Mouse (Mus musculus) ES-Bruce4 (cell line): Measurements from ENCODE around the gene Klre1. TPM values are rescaled to one million over a fixed set of nuclear protein-coding genes. Genes with fewer than 3 reads are reported as not detected.

Source experiments
- H3K27ac ChIP-seq: 2 replicates; pipeline ENCODE4 v1.5.1; 2012; ENCODE audit warnings: low read length, inconsistent platforms; ENCODE audit not compliant: insufficient read depth
- H3K27me3 ChIP-seq: 2 replicates; pipeline ENCODE4 v1.6.1; 2012; ENCODE audit warnings: mild to moderate bottlenecking, low read length, inconsistent platforms; ENCODE audit not compliant: control insufficient read depth, poor library complexity, insufficient read depth, severe bottlenecking
- H3K36me3 ChIP-seq: 2 replicates; pipeline ENCODE4 v1.6.1; 2012; ENCODE audit warnings: inconsistent platforms, mild to moderate bottlenecking, low read length, moderate library complexity; ENCODE audit not compliant: control insufficient read depth, poor library complexity, insufficient read depth, severe bottlenecking
- H3K4me1 ChIP-seq: one replicate; pipeline ENCODE4 v1.8.1; 2011; ENCODE audit warnings: low read length; ENCODE audit not compliant: control insufficient read depth, insufficient read depth
- H3K4me3 ChIP-seq: 2 replicates; pipeline ENCODE4 v1.5.1; 2011; ENCODE audit warnings: low read depth, mild to moderate bottlenecking, low read length
- H3K9ac ChIP-seq: 2 replicates; pipeline ENCODE4 v1.6.1; 2012; ENCODE audit warnings: low read depth, mild to moderate bottlenecking, inconsistent platforms; ENCODE audit not compliant: poor library complexity, severe bottlenecking
- H3K9me3 ChIP-seq: replicated peaks from 2 replicates; pipeline ENCODE4 v1.6.1; 2012; ENCODE audit warnings: mild to moderate bottlenecking, low read length, inconsistent platforms; ENCODE audit not compliant: control insufficient read depth, poor library complexity, insufficient read depth, severe bottlenecking
- CTCF ChIP-seq: IDR thresholded peaks from one replicate; pipeline ENCODE4 v1.8.1; 2011; ENCODE audit warnings: low read depth, low read length
- EP300 ChIP-seq: IDR thresholded peaks from 2 replicates; pipeline ENCODE4 v1.6.1; 2011; ENCODE audit warnings: low read depth, low read length; ENCODE audit not compliant: insufficient read depth
- POLR2A ChIP-seq: IDR thresholded peaks from one replicate; pipeline ENCODE4 v1.8.1; 2011; ENCODE audit warnings: low read length; ENCODE audit not compliant: insufficient read depth
- polyA plus RNA-seq: library from polyadenylated mRNA; stranded (reverse); fragments of >200 nt; gene quantifications from 2 replicates; pipeline ENCODE4 v1.2.4, GENCODE M21; 2011; ENCODE audit warnings: low read depth; ENCODE audit not compliant: missing spikeins, insufficient read depth, insufficient read length

Klre1 gene
- polyA plus RNA-seq, 1 experiment: not detected

DNA sequence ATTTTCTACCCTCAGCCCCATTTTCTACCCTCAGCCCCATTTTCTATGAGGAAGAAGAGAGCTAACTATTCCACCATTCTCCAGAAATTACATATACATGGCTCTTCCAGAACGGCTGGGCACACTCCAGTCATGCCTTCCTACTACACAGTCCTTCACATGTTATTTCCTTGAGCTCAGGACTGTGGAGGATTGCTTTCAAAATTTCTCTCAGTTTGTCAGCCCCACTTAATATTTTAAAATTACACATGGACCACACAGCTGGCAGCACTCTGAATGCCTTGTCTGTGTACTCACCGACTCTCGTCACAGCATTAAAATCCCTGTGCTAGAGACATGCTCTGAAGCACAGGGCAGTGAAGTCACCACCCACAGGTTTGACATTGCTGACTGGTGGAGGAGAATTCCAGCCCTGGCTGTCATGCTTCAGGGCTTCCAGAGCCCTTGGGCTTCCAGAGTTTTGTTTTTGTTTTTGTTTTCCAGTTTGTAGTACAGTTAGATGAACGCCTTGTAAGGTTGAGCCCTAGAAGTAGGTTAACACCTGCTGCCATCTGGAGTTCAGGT is 43.0 kb upstream of the Klre1 start:
- H3K9me3 ChIP-seq: no peaks in the 10 kb centered on the region
- H3K27ac ChIP-seq: no peak overlapping the region
- H3K4me1 ChIP-seq: no peaks in the 10 kb centered on the region
- H3K9ac ChIP-seq: no peak overlapping the region
- no peak overlapping the region for H3K4me3 ChIP-seq
- no peaks in the 10 kb centered on the region for H3K27me3 ChIP-seq
- H3K36me3 ChIP-seq: peaks cover 11% of the 10 kb centered on the region
- TF ChIP-seq POLR2A (no peak), CTCF (no peak), EP300 (no peak)

DNA sequence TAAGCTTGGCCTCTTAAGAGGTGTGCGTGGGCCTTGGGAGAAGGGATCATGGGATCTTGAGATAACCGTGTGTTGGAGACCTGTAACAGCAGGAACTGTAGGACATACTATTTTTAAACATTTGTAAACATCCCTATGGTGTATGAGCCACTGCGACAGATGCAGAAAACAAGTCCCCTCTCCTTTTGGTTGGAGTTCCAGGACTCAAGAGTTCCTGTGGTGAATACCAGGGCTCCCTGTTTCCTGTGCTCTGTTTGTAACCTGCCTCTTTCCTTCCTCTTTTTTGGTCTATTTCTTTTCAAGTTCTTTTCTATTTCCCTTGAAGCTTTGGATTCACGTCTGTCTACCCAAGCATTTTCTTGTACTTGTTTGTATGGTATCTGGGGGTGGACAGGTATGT is 42.0 kb upstream of the Klre1 start:
- Histone ChIP-seq H3K4me3 (no peak overlapping the region), H3K27ac (no peak overlapping the region), H3K9me3 (no peaks in the 10 kb centered on the region), H3K36me3 (peaks cover 18% of the 10 kb centered on the region), H3K27me3 (no peaks in the 10 kb centered on the region), H3K9ac (no peak overlapping the region), H3K4me1 (no peaks in the 10 kb centered on the region)
- no peak for TF ChIP-seq CTCF
- no peak for TF ChIP-seq POLR2A
- no peak for TF ChIP-seq EP300

DNA sequence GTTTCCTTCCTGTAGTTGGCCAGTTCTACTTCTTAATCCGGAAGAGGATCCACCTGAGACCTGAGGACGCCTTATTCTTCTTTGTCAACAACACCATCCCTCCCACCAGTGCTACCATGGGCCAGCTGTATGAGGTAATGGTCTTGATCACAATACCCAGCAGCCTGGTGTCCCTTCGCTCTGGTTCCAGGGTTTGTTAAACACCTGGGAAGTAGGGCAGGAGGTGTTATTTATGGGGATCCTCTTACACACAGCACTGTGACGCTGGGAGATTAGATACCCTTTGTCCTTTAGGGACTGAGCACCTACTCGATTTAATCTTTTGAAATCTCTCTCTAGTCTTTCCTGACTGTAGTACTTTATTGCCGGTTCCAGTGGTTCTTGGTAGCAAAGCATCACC is 39.1 kb upstream of the Klre1 start:
- H3K4me3 ChIP-seq: no peak overlapping the region
- H3K36me3 ChIP-seq: peaks cover 25% of the 10 kb centered on the region
- no peaks in the 10 kb centered on the region for H3K9me3 ChIP-seq
- no peak for TF ChIP-seq EP300
- TF ChIP-seq CTCF: no peak
- no peak for TF ChIP-seq POLR2A
- no peak overlapping the region for H3K27ac ChIP-seq
- no peaks in the 10 kb centered on the region for H3K27me3 ChIP-seq
- no peaks in the 10 kb centered on the region for H3K4me1 ChIP-seq
- no peak overlapping the region for H3K9ac ChIP-seq

DNA sequence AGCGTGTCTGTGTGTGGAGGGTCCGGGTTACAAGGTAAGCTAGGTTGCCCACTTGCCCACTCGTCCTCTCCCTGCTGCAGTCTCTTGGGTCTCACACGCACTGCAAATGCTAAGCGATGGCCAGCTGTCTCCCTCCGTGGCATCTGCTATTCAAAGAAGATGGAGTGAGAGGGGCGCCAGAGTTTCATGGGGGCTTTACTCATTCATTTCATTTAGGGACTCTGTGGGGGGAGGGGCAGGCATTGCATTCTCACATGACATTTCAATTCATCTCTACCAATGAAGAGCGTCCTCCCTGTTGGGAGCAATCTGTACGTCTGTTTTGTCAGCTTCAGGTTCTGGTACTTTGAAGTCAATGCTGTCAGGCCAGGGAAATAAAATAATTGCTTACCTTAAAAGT is 35.8 kb upstream of the Klre1 start:
- H3K4me3 ChIP-seq: no peak overlapping the region
- H3K27ac ChIP-seq: no peak overlapping the region
- H3K9me3 ChIP-seq: no peaks in the 10 kb centered on the region
- H3K36me3 ChIP-seq: peaks cover 25% of the 10 kb centered on the region
- H3K27me3 ChIP-seq: no peaks in the 10 kb centered on the region
- TF ChIP-seq EP300 (no peak), POLR2A (no peak), CTCF (no peak)
- no peak overlapping the region for H3K9ac ChIP-seq
- H3K4me1 ChIP-seq: no peaks in the 10 kb centered on the region

DNA sequence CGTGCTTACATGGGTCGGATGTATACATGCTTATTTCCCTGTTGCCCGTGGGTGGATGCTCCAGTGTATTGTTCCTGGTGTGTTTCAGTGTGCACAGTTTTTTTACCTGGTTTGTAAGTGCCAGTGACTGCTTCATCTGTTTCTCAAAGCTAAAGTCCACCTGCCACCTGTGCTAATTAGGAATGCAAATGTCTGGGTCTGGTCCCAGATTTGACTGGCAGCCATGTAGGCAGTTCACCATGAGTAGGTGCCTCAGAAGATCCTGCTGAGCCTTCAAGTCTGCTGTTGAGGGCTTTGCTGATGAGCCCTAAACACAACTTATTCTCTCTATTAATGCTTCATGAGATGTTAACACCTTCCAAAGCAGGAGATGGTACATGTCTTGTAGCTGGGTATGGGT is 35.2 kb upstream of the Klre1 start:
- Histone ChIP-seq H3K4me3 (no peak overlapping the region), H3K9ac (no peak overlapping the region), H3K27me3 (no peaks in the 10 kb centered on the region), H3K27ac (no peak overlapping the region), H3K9me3 (no peaks in the 10 kb centered on the region), H3K36me3 (peaks cover 25% of the 10 kb centered on the region), H3K4me1 (no peaks in the 10 kb centered on the region)
- TF ChIP-seq CTCF (no peak), POLR2A (no peak), EP300 (no peak)

DNA sequence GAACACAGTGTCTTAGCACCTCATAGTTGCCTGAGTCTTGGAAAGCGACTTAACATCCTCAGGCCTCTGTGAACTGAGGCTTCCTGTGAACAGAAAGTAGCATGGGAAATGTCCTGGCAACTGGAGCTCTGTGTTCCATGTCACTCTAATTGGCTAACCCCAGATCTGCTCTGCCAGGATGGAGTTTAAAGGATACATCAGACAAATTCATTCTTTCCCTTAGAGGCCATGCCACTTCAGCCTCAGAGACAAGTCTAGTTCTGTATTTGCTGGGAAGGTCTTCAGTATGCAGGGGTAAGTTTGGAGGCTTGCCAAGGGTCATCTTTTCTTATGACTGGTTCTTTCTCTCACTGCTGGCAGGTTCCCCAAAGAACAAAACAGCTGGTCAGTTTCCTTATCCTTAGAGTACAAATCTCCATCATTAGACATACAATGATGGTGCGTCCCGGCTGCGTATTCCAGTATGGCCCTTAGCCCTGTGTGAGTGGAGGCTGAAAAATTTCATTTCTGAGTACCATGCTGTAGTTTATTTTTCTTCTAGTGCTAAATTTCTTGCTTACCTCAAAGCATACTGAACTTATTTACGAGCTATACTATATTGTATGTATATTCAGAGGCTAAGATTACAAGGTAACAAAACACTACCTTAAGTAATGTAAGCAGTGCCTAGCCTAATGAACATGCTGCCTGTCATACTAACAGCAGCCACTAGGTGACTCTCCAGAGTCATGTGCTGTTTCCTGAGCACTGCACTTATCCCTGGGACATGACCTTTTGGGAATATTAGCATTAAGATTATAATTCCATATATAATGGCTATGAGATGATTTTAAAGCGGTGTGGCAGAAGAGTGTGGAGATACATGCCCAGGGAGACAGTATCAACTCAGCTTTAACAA is 33.7 kb upstream of the Klre1 start:
- Histone ChIP-seq H3K9ac (no peak overlapping the region), H3K4me3 (no peak overlapping the region), H3K27me3 (no peaks in the 10 kb centered on the region), H3K27ac (no peak overlapping the region), H3K36me3 (peaks cover 20% of the 10 kb centered on the region), H3K4me1 (no peaks in the 10 kb centered on the region), H3K9me3 (no peaks in the 10 kb centered on the region)
- no peak for TF ChIP-seq CTCF
- no peak for TF ChIP-seq EP300
